Mouse (Mus musculus) urinary bladder, postnatal 10 days (tissue): ENCODE data around the gene Vmn1r59.
"Not testable (repeated sequence)": the region's sequence is repeated elsewhere in the genome, so short reads cannot be mapped to it uniquely, and the experiment has no call there.

Source experiments
- DNase-seq: peaks from one replicate; pipeline ENCODE4 v3.0.0; 2022; ENCODE audit warnings: low spot score

The Vmn1r59 gene

GRCm38 (mm10) chr7:5456674-5457073, at the start of gene Vmn1r59:
Gene Vmn1r59, minus strand, starts transcription at chr7:5456774.
- no peak for DNase-seq

- not testable (repeated sequence) for DNase-seq
These were observed 37.3 kb upstream of the Vmn1r59 start, which contains the start of gene Vmn2r28 for GRCm38 (mm10) chr7:5493856-5494255. Gene Vmn2r28, minus strand, starts transcription at chr7:5493956.

- not testable (repeated sequence) for DNase-seq
These were observed 2.6 kb downstream of the Vmn1r59 start for GRCm38 (mm10) chr7:5454011-5454410.

GRCm38 (mm10) chr7:5448627-5449026, 7.9 kb downstream of the Vmn1r59 start:
- no peak for DNase-seq

- DNase-seq = not testable (repeated sequence)
These were observed 43.3 kb downstream of the Vmn1r59 start, which contains the start of gene Vmn1r58 for GRCm38 (mm10) chr7:5413296-5413695. Gene Vmn1r58, minus strand, starts transcription at chr7:5413396.

GRCm38 (mm10) chr7:5406201-5406600, 50.4 kb downstream of the Vmn1r59 start:
- no peak for DNase-seq
